ENCODE assay signal across 14 mouse cellular contexts in the genomic region with DNA sequence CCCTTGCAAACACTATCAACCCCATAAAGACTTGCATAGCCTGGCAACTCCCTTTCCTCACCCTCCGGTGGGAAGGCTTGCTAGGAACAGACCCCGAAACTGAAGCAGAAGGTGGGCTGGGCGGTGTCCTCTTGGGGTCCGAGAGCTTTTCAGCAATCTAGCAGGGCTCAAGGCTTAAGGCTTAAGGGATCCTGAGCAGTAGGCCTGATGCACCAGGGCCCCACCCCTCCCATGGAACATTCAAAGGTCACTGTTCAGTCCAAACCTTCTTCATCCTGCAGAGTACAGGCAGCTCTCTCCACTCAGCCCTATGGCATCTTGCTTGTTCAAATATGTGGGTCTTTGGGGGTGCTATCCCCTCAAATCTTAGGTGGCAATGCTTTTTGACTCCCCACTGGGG. TPM values are rescaled to one million over a fixed set of nuclear protein-coding genes. Genes with fewer than 3 reads are reported as not detected.
"Had no signal": no experiment of that assay in that cellular context is flagged by ENCODE, and none has a peak within 500 bp of the region (broad histone marks: within the 10 kb centered on the region; RNA-seq: fewer than 3 reads in every experiment).

No protein-coding gene starts in this region.

- ATAC-seq: intestine, embryonic 15.5 days had no signal

- H3K9me3 ChIP-seq: intestine, embryonic 15.5 days; limb, embryonic 13.5 days; stomach, embryonic 15.5 days had no signal

- H3K4me2 ChIP-seq: intestine, embryonic 15.5 days; limb, embryonic 13.5 days; stomach, embryonic 15.5 days had no signal

- H3K27ac ChIP-seq: intestine, embryonic 15.5 days; layer of hippocampus, adult 2 months; limb, embryonic 13.5 days; liver, embryonic 14.5 days; stomach, embryonic 15.5 days had no signal

- H3K9ac ChIP-seq: intestine, embryonic 15.5 days; limb, embryonic 13.5 days; liver, embryonic 14.5 days; stomach, embryonic 15.5 days had no signal

- H3K4me3 ChIP-seq: intestine, embryonic 15.5 days; layer of hippocampus, adult 2 months; limb, embryonic 13.5 days; stomach, embryonic 15.5 days had no signal

- DNase-seq: kidney, postnatal 14 days; left cerebral cortex, postnatal 4 days; lung, adult 18-20 months; right cerebral cortex, postnatal 14 days; thymus, postnatal 36 days had no signal

RNA-seq across cellular contexts. Expression of a gene that starts 1.6 kb away (rescaled TPM):
- total RNA-seq: layer of hippocampus, adult 2 months; left cerebral cortex, postnatal 10 days; left cerebral cortex, postnatal 4 days; liver, adult 2 months had no signal
- polyA plus RNA-seq: limb, embryonic 13.5 days; liver, embryonic 14.5 days; lung, embryonic 16.5 days; spleen, adult 2 months; stomach, embryonic 15.5 days had no signal

RNA-seq across cellular contexts. Expression of a gene that starts 7.0 kb away (rescaled TPM):
- total RNA-seq: left cerebral cortex, postnatal 10 days had no signal

RNA-seq across cellular contexts. Expression of a gene that starts 11.6 kb away (rescaled TPM):
- total RNA-seq: liver, adult 2 months had no signal
- polyA plus RNA-seq: liver, adult 2 months had no signal
